Mouse (Mus musculus) embryonic facial prominence, embryonic 12.5 days (tissue): ENCODE measurements at regions not wholly inside any gene's neighbourhood (a gene's known extent, or its start where the extent isn't known, plus 50 kb on each side); places are given as distances from the start of the nearest gene placed in this dataset.

ENCODE experiments used
- ATAC-seq: fragments of 200-750 bp; cut with Nextera tagmentation; 2 replicates; pipeline ENCODE4 v1.8.0; 2017; ENCODE audit not compliant: insufficient number of reproducible peaks, insufficient read depth, low FRiP score, low TSS enrichment
- H3K27ac ChIP-seq: fragments of 300-500 bp; sonication (generic); 2 replicates; pipeline ENCODE4 v1.5.1; 2016; ENCODE audit warnings: mild to moderate bottlenecking
- H3K27me3 ChIP-seq: fragments of 300-500 bp; sonication (generic); 2 replicates; pipeline ENCODE4 v1.6.1; 2016; ENCODE audit warnings: mild to moderate bottlenecking, moderate library complexity
- H3K36me3 ChIP-seq: fragments of 300-500 bp; sonication (generic); 2 replicates; pipeline ENCODE4 v1.6.1; 2016; ENCODE audit warnings: mild to moderate bottlenecking
- H3K4me1 ChIP-seq: fragments of 300-500 bp; sonication (generic); 2 replicates; pipeline ENCODE4 v1.6.1; 2016
- H3K4me2 ChIP-seq: fragments of 300-500 bp; sonication (generic); replicated peaks from 2 replicates; pipeline ENCODE4 v1.6.1; 2016; ENCODE audit warnings: mild to moderate bottlenecking, moderate library complexity
- H3K4me3 ChIP-seq: fragments of 300-500 bp; sonication (generic); 2 replicates; pipeline ENCODE4 v1.5.1; 2016; ENCODE audit warnings: mild to moderate bottlenecking
- H3K9ac ChIP-seq: fragments of 300-500 bp; sonication (generic); 2 replicates; pipeline ENCODE4 v1.6.1; 2016; ENCODE audit warnings: mild to moderate bottlenecking, moderate library complexity
- H3K9me3 ChIP-seq: fragments of 300-500 bp; sonication (generic); 2 replicates; pipeline ENCODE4 v1.6.1; 2016; ENCODE audit warnings: mild to moderate bottlenecking, moderate library complexity
- WGBS: fragments of 180-500 bp; shearing (Covaris S2); methylation state at CpG from one replicate; pipeline ENCODE4 v1.1.7; 2016; 5-methylcytosine and 5-hydroxymethylcytosine counted together

DNA sequence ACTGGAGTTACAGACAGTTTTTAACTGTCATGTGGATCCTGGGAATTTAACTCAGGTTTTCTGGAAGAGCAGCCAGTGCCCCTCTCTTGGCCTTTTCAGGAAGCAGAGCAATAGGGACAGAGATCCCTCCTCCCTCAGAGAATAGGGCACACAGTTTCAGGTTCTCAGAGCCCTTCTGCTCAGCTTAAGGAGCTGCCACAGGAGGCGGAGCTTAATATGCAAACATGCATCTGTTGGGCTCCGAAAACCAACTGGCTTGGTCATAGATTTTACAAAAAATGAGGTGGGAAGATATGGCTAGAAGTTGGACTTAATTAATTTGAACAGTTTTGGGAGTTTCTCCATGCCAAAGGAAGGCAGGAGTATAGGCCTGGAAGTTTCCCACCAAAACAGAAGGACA is 61.9 kb upstream of the Znrf2 start:
- Histone ChIP-seq H3K9me3 (no peaks in the 10 kb centered on the region), H3K27me3 (no peaks in the 10 kb centered on the region), H3K36me3 (no peaks in the 10 kb centered on the region), H3K9ac (no peak overlapping the region), H3K4me1 (peaks cover 1% of the 10 kb centered on the region; the same call in 1 of the 2 replicates), H3K27ac (no peak overlapping the region), H3K4me3 (no peak overlapping the region), H3K4me2 (no peak overlapping the region)
- WGBS = 90% methylated on average over 2 of the region's 2 CpGs
- ATAC-seq = no peak

DNA sequence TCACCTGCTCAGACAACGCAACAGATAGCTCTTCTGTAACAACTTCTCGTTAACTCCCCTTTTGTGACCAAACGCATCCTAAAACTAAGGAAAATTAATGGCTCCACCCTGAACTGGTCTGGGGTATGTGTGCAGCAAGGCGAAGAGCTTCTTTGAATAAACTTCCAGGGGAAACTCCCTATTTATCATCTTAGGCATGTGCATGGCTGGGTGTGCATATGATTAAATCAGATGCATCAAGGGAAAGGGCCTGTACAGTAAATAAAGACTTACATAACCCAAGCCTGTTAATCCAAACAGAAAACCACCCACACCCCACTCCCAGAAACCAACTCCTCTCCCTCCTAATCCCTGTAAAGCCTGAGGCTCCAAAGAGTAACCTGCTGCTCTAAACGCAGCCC is 59.2 kb upstream of the Znrf2 start:
- Histone ChIP-seq H3K27ac (no peak overlapping the region), H3K4me2 (no peak overlapping the region), H3K9ac (no peak overlapping the region), H3K36me3 (no peaks in the 10 kb centered on the region), H3K27me3 (0 out of 2 replicates have a peak, but pooled peaks cover 4% of the 10 kb centered on the region), H3K4me1 (peaks cover 6% of the 10 kb centered on the region; the same call in 1 of the 2 replicates), H3K4me3 (no peak overlapping the region), H3K9me3 (no peaks in the 10 kb centered on the region)
- 68% methylated on average over 5 of the region's 5 CpGs for WGBS
- ATAC-seq = no peak

DNA sequence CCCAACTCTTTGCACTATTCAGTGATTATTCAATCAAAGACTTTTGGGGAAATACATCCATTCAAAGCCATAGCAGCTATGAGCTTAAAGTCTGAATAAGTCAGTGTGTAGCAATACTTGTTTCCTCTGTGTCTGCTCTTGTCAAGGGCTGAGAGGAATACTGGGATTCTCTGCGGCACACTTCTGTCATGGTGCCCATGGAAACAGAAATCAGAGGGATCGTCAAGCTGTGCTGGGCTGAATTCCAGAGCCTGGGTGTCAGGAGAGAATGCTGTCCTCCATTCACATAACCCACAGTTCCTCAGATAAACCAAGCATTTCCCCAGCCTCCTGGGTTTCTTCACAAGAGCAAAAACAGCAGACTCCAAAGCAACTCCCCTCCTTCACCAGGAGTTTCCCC is 58.6 kb upstream of the Znrf2 start:
- Histone ChIP-seq H3K9me3 (no peaks in the 10 kb centered on the region), H3K4me2 (no peak overlapping the region), H3K27me3 (0 out of 2 replicates have a peak, but pooled peaks cover 4% of the 10 kb centered on the region), H3K4me1 (peaks cover 6% of the 10 kb centered on the region; the same call in 1 of the 2 replicates), H3K36me3 (no peaks in the 10 kb centered on the region), H3K9ac (no peak overlapping the region), H3K4me3 (no peak overlapping the region), H3K27ac (no peak overlapping the region)
- 26% methylated on average over 2 of the region's 2 CpGs for WGBS
- ATAC-seq = no peak

DNA sequence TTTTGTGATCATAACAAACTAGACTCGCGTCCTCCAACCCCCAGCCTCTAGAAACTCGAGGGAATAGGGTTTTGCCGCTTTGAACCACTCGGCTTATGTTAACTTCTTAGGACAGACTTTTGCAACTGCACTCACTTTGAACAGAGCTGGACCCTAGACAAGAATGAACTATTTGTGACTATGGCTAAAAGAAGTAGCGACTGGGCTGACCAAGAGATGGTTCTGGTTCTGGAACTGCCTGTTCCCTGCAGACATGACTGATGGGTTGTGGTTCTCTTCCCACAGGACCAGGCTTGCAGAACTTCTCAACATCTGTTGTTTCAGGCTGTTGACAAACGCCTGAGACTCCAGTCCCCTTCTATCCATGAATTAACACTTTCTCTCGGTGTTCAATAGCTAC is 57.5 kb upstream of the Znrf2 start:
- Histone ChIP-seq H3K4me1 (peaks cover 6% of the 10 kb centered on the region; the same call in 1 of the 2 replicates), H3K4me2 (no peak overlapping the region), H3K36me3 (no peaks in the 10 kb centered on the region), H3K4me3 (no peak overlapping the region), H3K9me3 (no peaks in the 10 kb centered on the region), H3K27me3 (0 out of 2 replicates have a peak, but pooled peaks cover 4% of the 10 kb centered on the region), H3K9ac (no peak overlapping the region), H3K27ac (no peak overlapping the region)
- 56% methylated on average over 8 of the region's 8 CpGs for WGBS
- no peak for ATAC-seq

DNA sequence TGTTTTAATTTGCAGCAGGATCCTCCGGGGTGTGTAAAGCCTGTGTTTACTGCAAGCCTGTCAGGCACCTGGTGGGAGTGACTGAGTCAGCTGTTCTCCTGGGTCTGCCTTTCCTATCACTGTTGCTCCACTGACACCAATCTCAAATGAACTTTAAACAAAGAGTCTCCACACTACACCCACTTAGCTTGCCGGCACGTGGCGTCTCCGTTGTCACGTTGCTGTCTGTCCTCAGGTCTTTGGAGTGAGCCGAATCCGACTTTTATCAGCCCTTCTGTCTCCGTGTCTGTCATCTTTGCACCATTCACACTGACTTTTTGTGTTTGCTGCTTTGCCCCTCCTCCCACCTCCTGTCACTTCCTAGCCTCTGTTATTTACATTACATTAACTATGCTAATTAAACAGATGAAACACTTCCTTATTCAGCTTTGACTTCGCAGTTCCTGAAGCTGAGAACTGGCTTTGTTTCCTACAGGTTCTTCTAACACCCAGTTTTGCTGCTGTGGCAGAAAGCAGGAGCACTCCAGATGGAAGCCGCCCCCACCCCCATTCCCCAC is 56.7 kb upstream of the Znrf2 start:
- H3K4me3 ChIP-seq = no peak overlapping the region
- no peaks in the 10 kb centered on the region for H3K36me3 ChIP-seq
- 8% methylated on average over 11 of the region's 11 CpGs for WGBS
- no peak overlapping the region for H3K27ac ChIP-seq
- peak overlapping the region; percentile 21; the same call in 1 of the 2 replicates for H3K4me2 ChIP-seq
- H3K9me3 ChIP-seq = no peaks in the 10 kb centered on the region
- no peak overlapping the region for H3K9ac ChIP-seq
- peaks cover 6% of the 10 kb centered on the region; the same call in 1 of the 2 replicates for H3K4me1 ChIP-seq
- H3K27me3 ChIP-seq = 0 out of 2 replicates have a peak, but pooled peaks cover 4% of the 10 kb centered on the region
- ATAC-seq = no peak

DNA sequence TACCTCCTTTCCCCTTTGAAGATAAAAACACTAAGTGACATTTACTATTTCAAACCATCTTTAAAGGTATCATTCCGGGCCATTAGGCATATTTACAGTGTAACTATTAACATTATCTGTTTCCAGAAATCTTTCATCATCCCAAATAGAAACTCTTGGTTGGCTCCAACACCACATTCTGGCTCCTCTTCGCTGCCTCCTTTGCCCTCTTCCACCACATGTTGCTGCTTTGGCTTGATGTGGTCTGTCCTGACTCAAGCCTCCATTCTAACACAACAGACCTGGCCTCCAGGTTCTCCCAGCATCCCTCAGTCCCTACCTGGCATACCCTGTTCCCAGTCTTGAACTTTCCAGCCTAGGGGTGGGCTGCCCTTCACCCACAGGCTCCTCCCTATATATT is 56.2 kb upstream of the Znrf2 start:
- Histone ChIP-seq H3K27me3 (0 out of 2 replicates have a peak, but pooled peaks cover 4% of the 10 kb centered on the region), H3K27ac (no peak overlapping the region), H3K4me1 (peaks cover 6% of the 10 kb centered on the region; the same call in 1 of the 2 replicates), H3K36me3 (no peaks in the 10 kb centered on the region), H3K9me3 (no peaks in the 10 kb centered on the region), H3K4me2 (no peak overlapping the region), H3K9ac (no peak overlapping the region), H3K4me3 (no peak overlapping the region)
- 62% methylated on average over 2 of the region's 2 CpGs for WGBS
- no peak for ATAC-seq

DNA sequence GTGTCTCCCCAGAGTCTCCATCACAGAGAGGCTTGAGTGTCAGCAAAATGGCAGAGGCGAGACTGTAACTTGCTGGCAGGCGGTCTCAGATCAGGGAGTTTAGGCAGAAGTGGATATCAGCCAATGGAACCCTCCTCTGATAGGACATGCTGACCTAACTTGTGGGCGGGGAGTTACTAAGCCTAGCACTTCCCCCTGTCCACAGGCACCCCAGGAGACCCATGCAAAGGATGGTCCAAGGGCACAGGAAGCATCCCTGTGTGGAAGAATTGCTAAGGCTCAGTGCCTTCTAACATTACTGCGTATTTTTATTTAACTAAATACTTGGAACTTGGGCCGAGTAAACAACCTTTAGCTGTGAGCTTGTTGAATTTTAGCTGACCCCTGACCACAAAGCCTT is 54.7 kb upstream of the Znrf2 start:
- Histone ChIP-seq H3K27ac (no peak overlapping the region), H3K9ac (no peak overlapping the region), H3K27me3 (0 out of 2 replicates have a peak, but pooled peaks cover 4% of the 10 kb centered on the region), H3K9me3 (no peaks in the 10 kb centered on the region), H3K4me3 (no peak overlapping the region), H3K36me3 (no peaks in the 10 kb centered on the region), H3K4me2 (no peak overlapping the region), H3K4me1 (peaks cover 6% of the 10 kb centered on the region; the same call in 1 of the 2 replicates)
- ATAC-seq = no peak
- 71% methylated on average over 5 of the region's 5 CpGs for WGBS

DNA sequence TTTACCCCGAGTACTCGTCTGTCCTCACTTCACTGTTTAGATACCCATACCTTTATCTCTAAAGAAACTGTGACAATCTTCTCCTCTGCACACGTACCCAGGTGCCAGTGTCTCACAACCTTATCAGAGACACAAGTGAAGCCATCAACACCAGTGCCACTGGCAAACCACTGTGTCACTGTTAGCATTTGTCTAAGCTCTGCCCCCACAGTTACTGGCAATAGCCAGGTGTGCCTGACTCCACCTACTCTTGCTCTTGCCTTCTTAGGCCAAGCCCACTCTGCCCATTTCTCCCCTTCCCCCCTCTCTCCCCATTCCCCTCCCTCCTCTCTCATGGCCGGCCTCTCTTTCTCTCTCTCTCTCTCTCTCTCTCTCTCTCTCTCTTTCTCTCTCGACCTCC is 54.2 kb upstream of the Znrf2 start:
- no peak for ATAC-seq
- Histone ChIP-seq H3K9ac (no peak overlapping the region), H3K4me2 (no peak overlapping the region), H3K9me3 (no peaks in the 10 kb centered on the region), H3K27me3 (0 out of 2 replicates have a peak, but pooled peaks cover 4% of the 10 kb centered on the region), H3K36me3 (no peaks in the 10 kb centered on the region), H3K27ac (no peak overlapping the region), H3K4me1 (peaks cover 9% of the 10 kb centered on the region; the same call in 1 of the 2 replicates), H3K4me3 (no peak overlapping the region)
- 35% methylated on average over 5 of the region's 5 CpGs for WGBS

DNA sequence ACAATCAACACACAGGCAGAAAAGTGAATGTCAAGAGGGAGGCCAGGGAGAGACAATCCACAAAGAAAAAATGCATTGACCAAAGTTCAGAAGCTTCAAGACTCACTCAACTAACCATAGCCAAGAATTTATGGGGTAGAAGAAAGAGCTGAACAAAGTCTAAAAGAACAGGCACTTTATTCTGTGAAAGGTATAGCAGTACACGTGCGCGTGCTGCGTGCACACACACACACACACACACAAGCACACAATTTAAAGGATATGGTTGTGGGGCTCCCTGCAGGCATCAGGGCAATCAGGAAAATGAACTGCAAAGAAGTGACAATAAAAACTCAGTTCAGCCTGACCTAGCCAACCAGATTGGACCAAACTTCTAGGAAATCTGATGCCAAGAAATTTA is 53.0 kb upstream of the Znrf2 start:
- ATAC-seq = no peak
- peaks cover 14% of the 10 kb centered on the region; the same call in 1 of the 2 replicates for H3K4me1 ChIP-seq
- H3K9me3 ChIP-seq = no peaks in the 10 kb centered on the region
- WGBS = 92% methylated on average over 4 of the region's 4 CpGs
- no peak overlapping the region for H3K4me3 ChIP-seq
- H3K9ac ChIP-seq = no peak overlapping the region
- H3K27ac ChIP-seq = no peak overlapping the region
- H3K27me3 ChIP-seq = 0 out of 2 replicates have a peak, but pooled peaks cover 4% of the 10 kb centered on the region
- H3K36me3 ChIP-seq = no peaks in the 10 kb centered on the region
- no peak overlapping the region for H3K4me2 ChIP-seq

DNA sequence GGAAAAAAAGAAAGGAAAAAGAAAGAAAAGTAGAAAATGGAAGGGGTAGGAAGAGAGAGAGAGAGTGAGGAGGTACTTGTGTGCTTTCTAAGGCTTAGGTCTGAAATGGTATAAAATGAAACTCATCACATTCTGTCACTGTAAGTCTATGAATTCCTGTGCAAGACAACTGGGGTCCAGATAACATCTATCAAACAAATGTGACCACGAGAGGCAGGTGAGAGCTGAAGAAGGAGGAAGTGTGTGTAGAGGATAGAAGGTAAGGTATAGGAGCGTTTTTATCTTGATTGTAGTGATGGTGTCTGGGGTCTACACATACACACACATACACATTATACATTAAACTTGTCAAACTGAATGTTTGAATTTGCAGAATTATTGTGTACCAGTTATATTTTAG is 51.0 kb upstream of the Znrf2 start:
- H3K27me3 ChIP-seq = 0 out of 2 replicates have a peak, but pooled peaks cover 2% of the 10 kb centered on the region
- H3K9ac ChIP-seq = no peak overlapping the region
- H3K4me1 ChIP-seq = peaks cover 8% of the 10 kb centered on the region; the same call in 1 of the 2 replicates
- WGBS = 89% methylated on average over 2 of the region's 2 CpGs
- no peak overlapping the region for H3K27ac ChIP-seq
- ATAC-seq = no peak
- no peaks in the 10 kb centered on the region for H3K36me3 ChIP-seq
- no peak overlapping the region for H3K4me3 ChIP-seq
- no peak overlapping the region for H3K4me2 ChIP-seq
- H3K9me3 ChIP-seq = no peaks in the 10 kb centered on the region

DNA sequence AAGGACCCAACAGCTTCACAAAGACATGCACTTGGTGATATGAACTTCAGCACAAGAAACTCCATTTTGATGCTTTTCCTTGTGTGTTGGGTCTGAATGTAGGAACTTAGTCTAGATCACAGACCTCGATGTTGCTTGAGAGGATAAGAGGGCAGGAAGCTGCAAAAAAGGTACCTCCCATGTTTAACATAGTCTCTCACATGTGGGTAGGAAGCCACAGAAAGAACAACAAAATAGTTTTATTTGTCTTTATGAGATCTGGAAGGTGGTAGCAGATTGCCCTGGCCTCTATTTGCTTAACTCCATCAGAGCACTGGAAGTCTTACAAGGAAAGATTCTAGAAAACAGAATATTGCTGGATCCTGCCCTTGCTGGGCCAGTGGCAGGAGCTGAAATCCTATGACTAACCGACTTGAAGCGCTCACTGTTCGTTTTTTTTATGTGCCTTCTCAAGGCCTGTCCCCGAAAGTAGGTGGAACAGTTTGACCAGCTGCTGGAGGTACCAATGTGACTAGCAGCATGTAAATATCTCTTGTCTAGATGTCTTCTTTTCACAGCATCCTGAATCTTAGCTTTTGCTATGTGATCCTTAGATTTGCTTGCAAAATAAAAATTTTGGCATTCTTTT is 50.1 kb upstream of the Znrf2 start:
- ATAC-seq = no peak
- 81% methylated on average over 5 of the region's 5 CpGs for WGBS
- Histone ChIP-seq H3K27me3 (no peaks in the 10 kb centered on the region), H3K9ac (no peak overlapping the region), H3K27ac (no peak overlapping the region), H3K9me3 (no peaks in the 10 kb centered on the region), H3K4me3 (no peak overlapping the region), H3K4me1 (peaks cover 8% of the 10 kb centered on the region; the same call in 1 of the 2 replicates), H3K4me2 (no peak overlapping the region), H3K36me3 (no peaks in the 10 kb centered on the region)
